Mouse (Mus musculus): ENCODE measurements around the gene Mptx2.
"Not testable (repeated sequence)": the region's sequence is repeated elsewhere in the genome, so short reads cannot be mapped to it uniquely, and the experiment has no call there.

Gene Mptx2
- long read RNA-seq, experiment 1: 0 reads
- long read RNA-seq, experiment 2: 0 reads

- intact Hi-C loops (cut with DNase I): loop anchor here (10.0 kb wide), 1 partner anchor 1057 kb away; the partner anchor contains the start of gene Mptx1
Observed at GRCm38 (mm10) chr1:173277677-173278076, at the start of gene Mptx2. TSS of gene Mptx2 (minus strand) at chr1:173277777.

DNA sequence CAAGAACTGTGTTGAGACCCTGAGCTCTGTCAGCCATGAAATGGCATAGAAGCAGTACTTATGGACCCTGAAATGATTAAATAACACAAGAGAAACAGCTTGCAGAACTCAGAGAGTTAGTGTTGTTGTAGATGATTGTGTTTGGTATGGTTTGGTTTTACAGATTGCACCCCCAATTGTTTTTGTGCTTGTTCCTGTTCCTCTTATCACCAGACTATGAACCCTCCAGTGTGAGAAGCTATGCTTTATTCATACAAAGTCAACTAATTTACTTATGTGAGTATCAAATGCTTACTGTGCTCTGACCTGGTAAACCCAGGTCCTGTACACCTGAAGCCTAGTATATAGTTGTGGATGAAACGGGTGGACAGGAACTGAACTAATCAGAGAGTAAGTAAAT lies 49.0 kb upstream of the Mptx2 start:
- intact Hi-C loops (cut with DNase I): no loop called here

GRCm38 (mm10) chr1:173325395-173325794 lies 47.8 kb upstream of the Mptx2 start:
- intact Hi-C loops (cut with DNase I): no loop called here

DNA sequence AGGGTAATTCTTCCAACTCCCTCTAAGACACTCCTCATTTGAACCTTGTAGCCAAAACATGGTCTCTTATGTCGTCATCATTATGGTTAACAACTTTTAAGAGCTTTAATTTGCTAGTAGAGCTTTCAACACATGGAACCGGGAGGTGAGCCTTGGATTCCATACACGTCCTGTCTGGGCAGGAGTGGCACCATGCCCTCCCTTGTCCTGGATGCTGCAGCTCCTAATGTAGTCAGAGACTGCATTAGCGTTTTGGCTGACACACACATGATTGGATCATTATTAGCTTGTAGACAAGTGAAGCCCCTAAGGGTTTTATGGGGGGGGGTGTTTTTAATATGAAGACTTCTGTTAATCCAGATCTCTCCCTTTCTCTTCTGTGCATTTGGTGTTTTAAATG lies 47.4 kb upstream of the Mptx2 start:
- intact Hi-C loops (cut with DNase I): loop anchor here (5.0 kb wide), 1 partner anchor 72 kb away; no protein-coding TSS in a partner anchor

DNA sequence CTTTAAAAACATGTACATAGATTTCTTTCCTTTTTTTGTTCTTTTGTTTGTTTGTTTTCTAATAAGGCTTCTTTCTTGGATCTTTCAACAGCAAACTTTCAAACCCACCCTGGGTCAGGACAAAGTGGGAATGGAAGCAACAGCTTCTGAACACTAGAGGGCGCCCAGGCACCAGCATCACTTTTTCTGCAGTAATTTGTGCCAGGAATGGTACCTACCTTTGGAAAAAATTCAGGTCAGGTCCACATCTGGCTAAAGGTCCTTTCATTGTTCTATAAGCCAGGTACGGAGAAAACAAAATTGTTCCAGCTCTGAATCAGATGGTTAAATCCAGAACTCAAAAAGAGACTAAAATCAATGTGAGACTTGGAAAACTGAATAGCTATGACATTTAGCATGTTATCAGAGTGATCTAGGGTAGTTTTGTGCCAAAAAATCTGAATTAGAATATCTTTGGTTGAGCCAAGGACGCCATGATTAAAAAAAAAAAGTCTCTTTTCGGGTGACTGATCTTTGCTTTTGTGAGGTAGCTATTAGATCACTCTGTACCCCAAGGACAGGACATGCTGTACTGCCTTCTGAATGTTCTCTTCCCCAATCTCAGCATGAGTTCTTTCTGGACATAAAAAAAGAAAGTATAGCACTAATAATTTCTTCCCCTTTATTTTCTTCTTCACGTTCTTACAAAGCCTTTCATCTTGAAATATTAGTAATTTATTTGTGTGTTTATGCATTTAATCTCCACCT lies 46.4 kb upstream of the Mptx2 start:
- intact Hi-C loops (cut with DNase I): loop anchor here (5.0 kb wide), 1 partner anchor 73 kb away; no protein-coding TSS in a partner anchor

DNA sequence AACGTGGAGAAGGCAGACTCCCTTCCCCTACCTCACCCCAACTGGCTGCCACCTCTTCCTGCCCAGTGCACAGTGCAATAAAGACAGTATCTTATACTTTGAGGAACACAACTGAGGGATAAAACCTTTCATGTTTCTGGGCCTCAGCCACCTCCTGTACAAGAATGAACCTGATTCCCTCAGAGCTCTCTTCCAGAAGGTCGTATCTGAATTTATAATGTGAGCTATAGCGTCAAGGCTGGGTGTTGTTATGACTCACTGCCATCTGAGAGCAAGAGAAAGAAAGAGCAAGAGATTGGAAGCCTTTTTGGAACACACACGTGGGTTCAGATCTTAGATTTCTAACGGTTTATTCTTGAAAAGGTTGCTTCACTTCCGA lies 44.7 kb upstream of the Mptx2 start:
- intact Hi-C loops (cut with DNase I): loop anchor here (5.0 kb wide), 1 partner anchor 75 kb away; no protein-coding TSS in a partner anchor

DNA sequence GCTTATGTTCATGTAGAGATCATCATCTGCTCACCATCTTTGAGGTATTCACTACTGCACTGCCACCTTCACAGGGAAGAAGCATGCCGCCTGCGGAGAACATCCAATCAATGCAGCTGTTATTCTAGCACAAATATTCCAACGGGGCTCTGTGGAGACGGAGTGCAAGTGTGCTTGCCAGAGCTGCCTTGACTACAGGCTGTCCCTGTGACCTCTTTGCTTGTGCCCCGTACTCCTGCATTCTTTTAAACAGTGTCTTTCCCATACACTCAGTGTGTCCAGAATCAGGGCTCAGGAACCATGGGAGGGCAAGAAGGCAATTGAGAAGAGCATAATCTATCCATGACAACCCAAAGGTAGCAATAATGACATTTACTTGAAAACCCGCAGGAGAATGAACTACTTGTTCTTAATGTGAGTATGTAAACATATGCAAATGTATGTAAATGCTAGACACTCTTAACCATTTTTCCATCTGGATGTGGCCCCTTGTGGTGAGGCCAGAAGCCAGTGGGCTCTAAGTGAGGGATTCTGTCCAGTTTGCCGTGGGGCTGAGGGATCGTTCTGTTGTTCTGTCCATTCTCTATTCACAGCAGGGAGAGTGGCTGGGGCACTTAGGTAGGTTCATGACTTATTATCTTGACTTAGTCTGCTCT lies 44.1 kb upstream of the Mptx2 start:
- intact Hi-C loops (cut with DNase I): loop anchor here (5.0 kb wide), 1 partner anchor 76 kb away; no protein-coding TSS in a partner anchor

GRCm38 (mm10) chr1:173317925-173318477 lies 40.4 kb upstream of the Mptx2 start:
- intact Hi-C loops (cut with DNase I): no loop called here

DNA sequence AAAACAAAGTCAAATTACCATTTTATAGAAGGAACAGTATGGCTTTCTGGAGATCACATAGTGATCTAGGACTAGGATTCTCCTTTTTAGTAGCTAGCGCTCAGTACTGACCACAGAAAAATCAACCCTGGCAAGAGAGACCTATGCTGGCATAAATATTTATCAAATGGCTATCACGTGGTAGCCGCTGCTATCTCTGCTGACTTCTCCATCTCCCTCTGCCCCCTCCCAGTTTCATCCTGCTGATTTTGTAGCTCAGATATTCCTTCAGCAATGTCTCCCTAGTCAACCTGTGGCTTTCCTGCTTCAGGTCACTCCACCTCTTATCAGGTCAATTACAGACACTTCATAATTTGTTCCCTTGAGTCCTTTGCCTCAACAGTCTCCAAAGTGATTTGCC lies 38.1 kb upstream of the Mptx2 start:
- intact Hi-C loops (cut with DNase I): no loop called here

- intact Hi-C loops (cut with DNase I): not testable (repeated sequence)
Observed at GRCm38 (mm10) chr1:173313535-173314050, 36.0 kb upstream of the Mptx2 start.

- intact Hi-C loops (cut with DNase I): not testable (repeated sequence)
Observed at GRCm38 (mm10) chr1:173302795-173303194, 25.2 kb upstream of the Mptx2 start.

- intact Hi-C loops (cut with DNase I): no loop called here
Observed at GRCm38 (mm10) chr1:173265701-173266100, 11.9 kb downstream of the Mptx2 start, which contains the start of gene Olfr418. TSS of gene Olfr418 (plus strand) at chr1:173266001.

DNA sequence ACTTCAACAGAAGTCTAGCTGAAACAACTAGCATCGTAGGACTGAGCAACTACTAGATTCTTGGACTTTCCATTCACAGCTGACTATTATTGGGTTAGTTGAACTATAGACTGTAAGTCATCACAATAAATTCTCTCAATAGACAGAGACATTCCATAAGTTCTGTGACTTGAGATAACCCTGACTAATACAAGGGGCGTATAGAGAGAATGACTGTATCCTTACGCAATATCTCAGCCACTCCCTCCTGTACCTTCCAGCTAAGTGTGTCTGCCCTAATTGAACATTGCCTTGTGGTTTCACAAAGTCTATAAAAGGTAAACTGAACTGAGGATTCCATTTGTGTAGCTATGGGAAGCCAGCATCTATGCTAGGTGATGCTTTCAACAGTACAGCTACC lies 27.7 kb downstream of the Mptx2 start:
- intact Hi-C loops (cut with DNase I): no loop called here

- intact Hi-C loops (cut with DNase I): not testable (repeated sequence)
Observed at GRCm38 (mm10) chr1:173237004-173237403, 40.6 kb downstream of the Mptx2 start.

DNA sequence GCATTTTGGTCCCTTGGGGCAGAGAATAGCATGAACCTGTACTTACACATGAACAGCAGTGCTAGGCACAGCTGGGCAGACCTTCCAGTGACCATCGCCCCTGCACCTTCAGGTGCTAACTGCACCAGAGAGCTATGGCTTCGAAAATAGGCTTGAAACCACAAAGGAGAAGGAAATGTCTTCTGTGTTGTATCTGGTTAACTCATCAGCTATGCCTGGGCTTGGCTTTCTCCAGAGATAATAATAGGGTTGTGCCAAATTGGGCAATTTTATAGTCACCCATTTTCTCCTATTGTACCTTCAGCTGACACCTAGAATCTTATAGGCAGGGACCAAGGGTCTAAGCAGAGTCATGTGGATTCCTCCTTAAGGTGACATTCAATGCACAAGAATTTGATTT lies 50.5 kb downstream of the Mptx2 start, which contains the start of gene Fcer1a:
Gene Fcer1a, minus strand, starts transcription at position 134 of the 400 bp plus-strand sequence.
- intact Hi-C loops (cut with DNase I): no loop called here
